Mouse (Mus musculus) cerebellum, postnatal 36 days (tissue): ENCODE results near the gene Chst8.

Experiments
- DNase-seq, 2 experiments: peaks; one replicate each; pipeline ENCODE4 v3.0.0; 2021 to 2022; ENCODE audit warnings: mixed read lengths in 2 of 2

Chst8 gene

DNA sequence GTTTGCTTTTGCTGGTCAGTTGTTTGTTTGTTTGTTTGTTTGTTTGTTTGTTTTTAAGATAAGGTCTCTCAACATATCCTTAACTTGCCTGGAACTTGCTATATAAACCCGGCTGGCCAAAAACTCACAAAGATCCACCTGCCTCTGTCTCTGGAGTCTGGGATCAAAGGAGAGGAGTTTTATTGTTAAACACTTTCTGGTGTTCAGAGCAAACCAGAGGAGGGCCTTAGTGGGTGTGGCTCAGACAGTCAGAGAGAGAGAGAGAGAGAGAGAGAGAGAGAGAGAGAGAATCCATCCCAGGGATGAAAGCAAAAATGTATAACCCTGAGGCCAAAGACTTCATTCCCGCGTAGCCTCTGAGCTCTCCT, 13.1 kb downstream of the Chst8 start:
- no peak for DNase-seq

DNA sequence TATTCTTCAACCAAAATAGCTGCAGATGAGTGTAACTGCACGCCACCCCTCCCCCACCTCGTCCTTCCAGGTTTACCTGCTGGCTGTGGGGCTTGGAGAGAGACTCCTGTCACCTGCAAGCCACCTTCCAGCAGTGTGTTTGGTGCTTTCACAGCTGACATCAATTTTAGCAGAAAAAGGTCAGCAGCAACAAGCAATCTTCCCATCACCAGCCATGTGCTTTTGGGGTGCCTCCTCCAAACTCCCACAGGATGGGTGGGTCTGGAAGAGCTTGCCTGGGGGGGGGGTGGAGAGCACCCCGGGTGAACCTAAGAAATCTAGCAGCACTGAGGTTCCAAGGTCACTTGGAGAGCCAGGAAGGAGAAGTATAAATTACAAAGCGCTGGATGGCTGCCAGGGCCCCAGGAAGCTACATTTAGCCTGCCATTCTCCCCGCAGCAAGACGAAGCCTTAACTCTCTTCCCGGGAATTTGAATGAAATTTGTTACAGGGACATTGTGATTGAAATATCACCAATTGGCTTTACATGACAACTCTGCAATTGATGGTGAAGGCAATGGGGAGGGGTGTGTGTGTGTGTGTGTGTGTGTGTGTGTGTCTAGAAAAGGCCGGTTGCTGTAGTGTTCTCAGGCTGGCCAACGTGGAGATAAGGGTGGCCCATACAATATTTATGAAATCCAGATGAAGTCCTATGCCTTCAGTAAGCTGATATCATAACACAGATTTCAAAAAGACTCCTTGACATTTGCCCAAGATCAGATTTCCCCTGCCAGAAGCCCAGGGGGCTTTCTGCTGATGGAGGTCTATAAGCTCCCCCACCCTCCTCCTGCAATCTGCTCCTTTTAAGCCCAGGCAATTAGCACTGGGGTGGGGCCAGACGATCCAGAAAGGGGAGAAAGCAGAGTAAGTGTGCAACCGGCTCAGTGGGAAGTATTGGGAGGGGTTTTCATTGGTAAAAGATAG, 13.8 kb downstream of the Chst8 start:
- DNase-seq, result no peak

DNA sequence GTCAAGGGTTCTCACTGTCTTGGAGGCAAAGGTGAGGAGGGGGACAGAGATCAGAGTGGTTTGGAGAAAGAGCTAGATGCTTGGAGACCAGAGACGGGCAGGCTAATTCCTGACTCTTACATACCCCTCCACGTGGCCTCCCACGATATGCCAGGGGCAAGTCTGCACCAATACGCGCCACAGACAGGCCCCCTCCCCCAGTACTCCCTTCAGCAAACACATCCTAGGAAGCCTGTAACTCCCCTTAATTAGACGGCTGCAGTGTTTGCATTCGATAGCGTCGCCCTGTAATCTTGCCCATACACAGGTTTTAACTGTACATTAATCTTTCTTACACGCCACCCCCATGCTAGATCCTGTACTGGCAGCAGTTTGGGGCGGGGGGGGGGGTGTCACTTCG, 14.5 kb downstream of the Chst8 start:
- no peak for DNase-seq

DNA sequence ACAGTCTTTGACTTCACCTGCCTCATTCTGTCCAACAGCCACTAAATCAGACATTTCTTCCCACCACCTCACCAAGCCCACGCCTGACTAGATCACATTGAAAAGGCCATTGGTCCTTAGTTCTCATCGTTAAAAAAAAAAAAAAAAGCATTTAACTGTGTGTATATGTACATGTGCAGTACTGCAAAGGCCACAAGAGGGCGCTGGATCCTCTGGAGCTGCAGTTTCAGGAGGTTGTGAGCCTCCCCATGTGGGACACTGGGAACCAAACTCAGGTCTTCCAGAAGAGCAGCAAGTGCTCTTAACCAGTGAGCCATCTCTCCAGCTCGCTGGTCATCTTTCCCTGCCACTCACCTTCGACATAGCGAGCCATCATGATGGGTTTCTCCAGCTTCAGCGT, 22.1 kb downstream of the Chst8 start:
- no peak for DNase-seq

DNA sequence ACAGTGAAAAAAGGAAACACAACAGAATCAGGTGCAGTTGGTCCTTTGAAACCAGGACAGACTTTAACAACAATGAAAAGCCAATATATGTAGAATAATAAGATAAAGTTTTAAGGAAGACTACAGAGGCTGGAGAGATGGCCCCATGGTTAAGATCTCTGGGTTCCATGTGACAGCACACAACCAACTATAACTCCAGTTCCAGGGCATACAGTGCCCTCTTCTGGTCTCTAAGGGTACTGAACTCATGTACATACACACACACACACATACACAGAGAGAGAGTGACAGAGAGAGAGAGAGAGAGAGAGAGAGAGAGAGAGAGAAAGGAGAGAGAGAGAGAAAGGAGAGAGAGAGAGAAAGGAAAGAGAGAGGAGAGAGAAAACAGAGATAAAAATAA, 25.3 kb downstream of the Chst8 start:
- DNase-seq, result no peak

DNA sequence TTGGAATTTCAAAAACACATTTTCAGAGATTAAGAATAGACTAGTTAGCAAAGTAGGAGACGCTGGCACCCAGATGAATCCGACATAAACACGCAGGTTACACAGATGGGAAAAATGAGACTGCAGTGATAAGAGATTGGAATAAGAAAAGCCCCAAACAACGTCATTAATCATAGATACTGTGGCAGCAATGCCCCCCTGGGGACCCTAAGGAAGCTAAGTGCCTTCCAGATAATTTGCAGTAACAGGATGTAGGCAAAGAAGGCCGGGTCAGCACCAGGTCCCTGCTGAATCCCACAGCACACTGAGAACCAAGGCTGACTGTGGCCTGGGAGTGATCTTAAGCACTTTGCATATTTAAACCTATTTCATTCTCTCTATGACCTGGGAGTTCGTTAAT, 27.5 kb downstream of the Chst8 start:
- no peak for DNase-seq

DNA sequence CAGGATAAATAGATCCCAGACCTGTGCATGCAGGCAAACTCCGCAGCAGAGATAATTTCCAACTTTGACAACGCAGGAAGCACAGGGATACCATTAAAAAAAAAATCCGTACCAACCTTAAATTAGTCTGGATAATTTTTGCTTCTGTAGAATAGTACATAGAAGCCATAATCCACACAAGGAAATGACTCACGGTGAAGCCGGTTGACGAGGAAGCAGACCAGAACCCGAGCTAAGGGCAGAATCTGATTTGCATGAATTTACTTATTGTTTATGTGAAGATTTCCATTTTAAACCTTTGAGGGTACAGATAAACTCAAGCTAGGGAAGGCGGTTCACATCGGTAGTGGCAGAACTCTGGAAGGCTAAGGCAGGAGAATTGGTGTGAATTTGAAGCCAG, 28.0 kb downstream of the Chst8 start:
- DNase-seq, result no peak

DNA sequence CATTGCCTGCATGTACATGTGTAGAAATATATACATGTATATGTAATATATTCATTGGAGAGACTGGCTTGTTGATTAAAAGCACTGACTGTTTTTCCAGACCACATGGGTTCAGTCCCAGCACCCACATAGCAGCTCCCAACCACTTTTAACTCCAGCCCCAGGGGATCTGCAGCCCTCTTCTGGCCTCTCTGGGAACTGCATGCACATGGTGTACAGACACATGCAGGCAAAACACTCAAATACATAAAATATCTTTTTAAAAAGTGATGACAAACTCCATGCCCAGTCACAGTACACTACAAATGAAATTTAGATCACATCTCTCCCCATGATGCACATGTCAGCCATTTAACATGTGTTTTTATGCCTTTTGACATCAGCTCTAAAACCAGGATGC, 30.5 kb downstream of the Chst8 start:
- no peak for DNase-seq

DNA sequence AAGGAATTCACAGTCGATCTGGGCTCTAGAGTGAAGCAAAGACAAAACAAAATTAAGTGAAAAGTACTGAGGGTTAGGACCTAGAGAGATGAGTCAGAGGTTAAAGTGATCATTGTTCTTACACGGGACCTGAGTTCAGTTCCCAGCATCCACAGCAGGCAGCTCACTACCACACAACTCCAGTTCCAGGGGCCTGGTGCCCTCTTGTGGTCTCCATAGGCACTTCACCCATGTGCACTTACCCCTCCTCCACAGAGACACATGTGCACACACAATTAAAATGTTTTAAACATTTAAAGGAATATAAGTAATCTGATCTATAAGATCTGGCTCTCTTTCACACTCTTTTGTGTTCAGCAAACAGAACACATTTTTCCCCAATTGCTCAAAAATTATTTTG, 31.3 kb downstream of the Chst8 start:
- DNase-seq, result no peak

DNA sequence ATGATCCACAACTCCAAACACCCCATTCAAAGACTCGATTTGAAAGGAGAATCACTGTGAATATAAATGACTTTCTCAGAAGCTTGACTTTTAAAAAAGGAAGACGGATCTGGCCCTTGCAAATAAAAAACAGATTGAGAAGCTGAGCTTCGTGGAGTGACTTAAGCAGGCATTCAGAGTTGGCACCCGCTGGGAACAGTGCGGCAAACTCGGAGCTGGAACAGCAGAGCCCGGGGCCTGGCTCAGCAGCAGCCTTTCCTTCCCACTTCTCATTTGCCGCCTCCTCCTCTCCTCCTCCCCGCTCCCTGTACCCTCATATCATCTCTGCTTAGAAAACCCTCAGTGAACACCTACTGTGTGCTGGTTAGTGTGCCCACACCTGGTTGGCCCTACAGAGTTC, 34.1 kb downstream of the Chst8 start:
- DNase-seq, result no peak

DNA sequence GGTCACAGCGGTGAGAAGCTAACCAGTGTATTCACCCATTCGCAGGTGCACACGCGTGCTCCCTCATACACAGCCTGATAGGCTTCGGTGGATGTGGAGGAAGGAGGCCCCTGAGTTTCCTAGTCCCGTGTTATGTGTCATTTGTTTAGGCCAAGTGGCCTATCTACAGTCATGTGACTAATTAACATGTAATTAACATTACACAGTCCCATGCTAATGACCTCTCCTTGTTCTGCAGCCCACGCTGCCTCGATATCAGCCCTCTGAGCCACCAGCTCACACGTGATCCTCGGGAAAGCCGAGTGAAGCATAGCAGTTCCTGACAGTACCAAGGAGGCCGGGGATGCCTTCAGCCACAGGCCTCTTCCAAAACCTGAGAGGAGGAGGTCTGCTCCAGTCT, 36.9 kb downstream of the Chst8 start:
- DNase-seq, result no peak

DNA sequence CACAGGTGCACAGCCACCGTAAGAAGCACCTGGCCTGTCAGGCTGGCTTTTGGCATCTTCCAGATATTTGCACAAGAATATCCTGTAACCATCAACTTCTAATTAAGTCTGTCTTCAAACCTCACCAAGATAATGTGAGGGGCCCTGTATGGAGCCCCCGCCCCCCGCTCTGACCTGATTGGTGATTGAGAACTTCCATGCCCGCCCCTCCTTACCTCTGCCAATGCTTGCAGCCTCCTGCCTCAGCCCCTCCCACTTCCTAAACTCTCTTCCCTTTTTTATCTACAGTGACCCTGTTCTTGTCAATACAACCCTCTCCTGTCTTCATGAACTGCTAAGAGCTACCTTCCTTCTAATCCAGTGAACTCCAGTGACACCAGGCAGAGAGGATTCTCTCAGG, 37.6 kb downstream of the Chst8 start:
- no peak for DNase-seq

DNA sequence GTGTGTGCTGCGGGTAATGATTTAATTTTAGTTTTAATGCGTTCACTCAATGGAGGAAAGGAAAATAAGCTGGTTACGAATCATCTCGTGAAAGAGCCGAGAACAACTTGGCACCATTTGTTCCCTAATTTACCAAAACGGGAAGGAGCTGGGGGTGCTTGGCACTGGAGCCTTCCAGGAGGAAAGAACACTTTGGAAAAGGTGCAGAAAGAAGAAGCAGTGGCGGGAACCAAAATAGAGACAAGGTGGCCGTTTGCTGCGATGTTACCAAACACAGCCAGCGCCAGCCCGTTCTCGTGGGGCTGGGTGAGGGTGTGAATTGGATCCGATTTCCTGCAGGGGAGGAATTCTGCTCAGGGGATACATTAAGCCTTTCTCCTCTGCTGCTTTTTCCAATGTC, 38.5 kb downstream of the Chst8 start:
- DNase-seq, result no peak

DNA sequence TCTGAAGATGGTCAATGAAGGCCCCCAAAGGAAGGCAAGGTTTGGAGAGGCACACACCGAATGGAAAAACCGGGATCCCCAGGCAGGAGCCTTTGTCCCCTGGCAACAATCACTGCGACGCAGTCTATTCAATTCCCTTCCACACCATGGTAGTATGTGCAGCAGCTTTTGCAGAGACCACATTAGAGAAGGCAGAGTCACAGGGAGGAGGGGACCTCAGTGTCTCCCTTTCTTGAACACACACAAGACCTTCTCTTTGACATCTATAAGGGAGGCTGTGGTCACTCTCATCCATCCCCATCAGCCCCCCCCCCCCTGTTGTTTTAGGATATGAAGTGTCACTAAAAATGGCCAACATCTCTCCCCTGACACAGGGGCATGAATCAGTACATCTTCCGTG, 39.2 kb downstream of the Chst8 start:
- no peak for DNase-seq

DNA sequence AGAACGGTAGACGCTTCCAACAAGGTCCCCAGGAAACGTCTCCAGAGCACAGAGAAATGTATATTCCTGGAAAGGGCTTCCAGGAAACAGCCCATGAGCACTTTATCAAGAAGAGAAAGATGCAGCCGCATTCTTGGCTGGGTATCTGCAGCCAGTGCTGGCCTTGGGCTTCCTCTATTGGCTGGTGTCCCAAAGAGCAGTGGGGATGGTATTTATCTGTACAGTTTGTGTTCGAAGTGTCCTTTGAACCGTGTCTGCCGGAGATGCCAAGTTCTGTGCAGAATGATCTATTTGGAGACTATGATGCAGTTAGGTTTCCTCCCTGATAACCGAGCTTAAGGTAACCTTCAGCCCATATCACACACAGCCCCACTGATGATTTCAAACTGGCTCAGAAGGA, 43.0 kb downstream of the Chst8 start:
- no peak for DNase-seq

DNA sequence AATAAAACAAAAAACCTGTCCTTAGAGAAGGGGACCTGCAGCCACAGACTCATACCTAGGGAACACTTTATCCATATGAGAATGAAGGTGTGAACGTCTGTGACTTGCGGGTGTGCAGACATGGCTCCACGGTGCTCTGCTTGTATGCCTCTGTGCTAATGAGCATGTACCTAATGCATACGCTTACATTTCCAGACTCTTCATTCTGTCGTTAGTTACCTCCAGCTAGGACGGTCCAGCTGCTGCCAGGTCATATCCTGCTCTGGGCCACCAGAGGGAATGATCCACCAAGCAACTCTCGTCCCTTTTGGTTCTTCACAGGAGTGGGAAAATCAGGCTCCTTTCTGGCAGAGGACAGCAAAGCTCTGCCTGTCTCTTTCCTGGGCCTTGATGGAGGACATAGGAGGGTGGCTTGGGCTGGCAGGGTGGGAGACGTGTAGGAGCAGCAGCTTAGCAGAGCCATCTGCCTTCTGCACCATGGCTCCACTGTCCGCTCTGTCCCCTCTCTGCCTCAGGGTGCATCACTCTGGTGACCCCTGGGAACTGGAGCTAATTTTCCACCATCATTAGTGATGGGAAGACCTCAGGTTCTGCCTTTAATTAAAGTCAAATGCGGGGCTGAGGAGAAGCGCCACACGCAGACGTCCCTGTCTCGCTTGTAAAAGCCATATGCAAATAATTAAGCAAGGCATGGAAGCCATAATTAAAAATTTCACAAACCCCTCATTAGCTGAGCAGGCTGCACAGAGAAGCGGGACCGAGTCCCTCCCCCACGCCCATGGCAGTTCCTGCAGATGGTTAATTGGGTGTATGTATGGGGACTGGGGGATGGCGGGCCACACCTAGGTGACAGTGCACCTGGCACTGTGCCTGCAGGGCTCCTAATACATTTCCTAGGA, 48.0 kb downstream of the Chst8 start:
- DNase-seq, result no peak

DNA sequence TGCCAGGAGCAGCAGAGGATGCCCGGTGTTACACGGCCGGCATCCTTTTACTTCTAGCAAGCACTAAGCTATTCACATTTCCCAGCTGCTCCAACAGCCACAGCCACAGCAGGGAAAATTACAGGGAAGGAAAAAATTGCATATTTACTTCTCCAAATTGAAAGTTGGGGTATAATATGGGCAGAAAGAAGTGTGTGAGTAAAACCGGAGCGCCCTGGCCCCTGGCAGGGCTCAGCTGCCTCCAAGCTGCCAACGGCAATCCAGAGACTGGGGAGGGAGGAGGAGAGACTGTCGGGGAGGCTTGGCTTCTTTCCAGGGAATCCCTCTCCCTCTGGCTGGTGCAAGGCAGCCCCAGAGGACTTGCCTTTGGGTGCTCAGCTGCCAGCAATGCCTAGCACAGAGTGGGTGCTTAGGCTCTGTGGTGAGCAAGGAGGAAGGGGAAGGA, 53.1 kb downstream of the Chst8 start:
- DNase-seq, result no peak

DNA sequence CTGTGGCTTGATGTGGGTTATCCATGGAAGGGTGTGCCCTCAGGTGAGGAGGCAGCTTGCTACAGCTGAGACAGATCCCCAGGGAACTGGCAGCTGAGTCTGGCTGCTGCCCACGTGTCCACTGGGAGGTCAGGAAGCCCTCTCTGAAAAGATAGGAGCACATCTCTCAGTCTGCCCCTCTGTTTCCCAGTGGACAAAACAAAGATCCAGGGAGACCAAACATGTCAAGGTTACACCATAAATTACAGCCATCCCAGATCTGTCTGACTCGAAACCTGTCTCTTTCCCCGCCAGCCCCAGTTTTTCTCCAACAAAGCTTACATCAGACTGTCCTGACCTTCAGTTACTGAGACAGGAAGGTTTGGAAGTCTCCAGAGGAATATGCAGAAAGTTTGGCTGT, 53.8 kb downstream of the Chst8 start:
- DNase-seq, result no peak

DNA sequence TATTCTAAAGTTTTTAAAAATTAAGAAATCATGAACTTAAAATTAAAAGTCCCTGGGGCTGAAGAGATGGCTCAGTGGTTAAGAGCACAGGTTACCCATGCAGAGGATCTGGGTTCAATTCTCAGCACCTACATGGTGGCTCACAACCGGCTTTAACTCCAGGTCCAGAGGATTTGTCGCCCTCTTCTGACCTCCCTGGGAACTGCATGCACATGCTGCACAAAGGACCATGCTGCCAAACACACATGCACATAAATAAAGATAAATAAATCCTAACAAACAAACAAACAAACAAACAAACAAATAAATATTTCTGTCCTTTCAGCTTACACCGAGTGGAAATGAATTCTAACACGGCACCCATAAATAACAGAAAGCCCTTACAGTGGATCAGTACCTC, 55.0 kb downstream of the Chst8 start:
- DNase-seq, result no peak

DNA sequence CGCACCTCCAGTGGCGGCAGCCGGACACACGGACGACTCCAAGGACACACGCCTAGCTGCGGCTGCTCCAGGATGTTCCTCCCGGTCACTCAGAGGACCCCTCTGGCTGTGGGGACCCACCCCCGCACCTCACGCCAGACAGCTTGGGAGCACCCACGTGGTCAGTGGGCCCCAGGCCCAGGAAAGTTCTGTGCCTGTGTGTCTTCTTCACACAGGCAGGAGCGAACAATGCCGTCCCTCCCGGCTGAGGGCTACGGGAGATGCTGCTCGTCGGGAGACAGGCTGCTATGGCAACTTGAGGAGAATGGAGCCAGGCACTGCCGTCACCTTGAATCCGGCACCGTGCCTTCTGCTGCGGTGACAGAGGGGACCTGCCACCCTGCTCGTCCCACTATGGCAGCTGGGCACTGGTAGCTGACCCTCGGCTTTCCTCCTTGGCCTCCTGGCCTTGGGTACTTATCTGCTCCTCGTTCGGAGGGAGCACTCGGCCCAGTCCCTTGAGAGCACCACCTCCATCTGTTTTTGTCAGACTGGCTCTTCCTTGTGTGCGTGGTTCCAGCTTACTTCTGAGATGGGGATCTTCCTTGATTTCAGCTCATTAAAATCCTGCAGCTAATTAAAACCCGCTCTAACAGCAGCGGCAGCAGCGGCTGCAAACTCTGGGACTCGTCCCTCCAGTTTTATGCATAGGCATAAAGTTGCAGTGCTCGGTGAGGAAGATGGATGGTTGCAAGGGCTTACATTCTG, 59.2 kb downstream of the Chst8 start:
- DNase-seq, result peak in 1 of 2 experiments; percentile 10

DNA sequence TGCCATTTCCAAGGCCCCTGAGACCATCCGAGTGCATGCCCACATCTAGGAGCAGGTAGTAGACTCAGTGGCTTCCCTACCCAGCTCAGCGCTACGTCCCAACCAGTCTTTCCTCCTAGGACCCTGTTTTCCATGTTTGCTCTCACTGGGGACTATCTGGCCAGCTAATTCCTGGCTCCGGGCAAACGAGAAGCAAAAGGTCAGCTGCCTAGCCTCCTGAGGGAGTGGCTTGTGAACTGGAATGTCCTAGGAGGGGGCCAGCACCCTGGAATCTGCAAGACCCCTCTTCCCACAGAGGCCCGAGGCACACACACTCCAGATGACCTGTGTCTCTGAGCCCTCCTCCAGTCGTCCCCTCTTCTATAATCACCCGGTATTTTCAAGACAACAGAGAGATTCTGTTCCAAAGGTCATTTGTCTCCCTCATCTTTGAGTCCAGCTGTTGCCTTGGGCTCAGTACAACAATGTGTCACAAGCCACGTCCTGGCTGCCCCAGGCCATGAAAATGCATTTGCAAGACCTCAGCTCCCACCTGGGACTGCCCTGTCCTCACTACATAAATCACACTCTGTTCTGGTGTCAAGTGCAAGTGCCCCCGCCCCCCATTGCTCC, 60.3 kb downstream of the Chst8 start:
- DNase-seq, result no peak

DNA sequence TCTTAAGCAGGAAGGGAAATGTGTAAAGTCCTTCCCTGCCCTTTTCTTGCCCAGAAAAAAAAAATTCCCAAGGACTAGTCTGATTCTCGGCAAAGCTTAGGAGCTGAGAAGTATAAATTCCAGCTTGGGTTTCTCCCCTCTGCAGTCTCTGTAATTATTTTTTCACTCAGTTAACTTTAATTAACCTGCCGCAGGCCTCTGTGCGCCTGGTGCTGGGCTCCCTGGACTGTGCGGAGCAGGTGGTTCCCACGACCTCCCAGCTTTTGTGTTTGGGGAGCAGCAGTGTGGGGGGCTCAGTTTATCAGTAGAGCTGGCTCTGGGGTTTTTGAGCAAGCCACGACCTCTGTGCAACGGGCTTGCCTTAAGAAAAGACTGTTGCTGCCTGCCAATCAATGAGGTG, 62.2 kb downstream of the Chst8 start:
- no peak for DNase-seq

DNA sequence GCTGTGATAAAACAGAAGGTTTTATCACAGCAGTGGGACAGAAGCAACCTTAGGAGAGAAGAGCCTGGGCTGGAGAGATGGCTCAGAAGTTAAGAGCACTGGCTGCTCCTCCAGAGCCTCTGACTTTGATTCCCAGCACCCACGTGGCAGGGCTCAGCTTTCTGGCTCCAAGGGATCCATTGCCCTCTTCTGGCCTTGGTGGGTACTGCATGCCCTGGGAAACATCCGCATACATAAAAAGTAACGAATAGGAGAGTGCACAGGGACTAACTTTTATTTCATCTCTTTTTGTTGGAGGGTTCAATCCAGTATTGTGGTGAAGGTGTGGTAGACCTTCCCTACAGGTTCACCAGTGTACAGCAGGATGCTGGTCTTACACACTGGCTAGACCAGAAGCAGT, 62.8 kb downstream of the Chst8 start:
- DNase-seq, result no peak
